Mouse (Mus musculus) olfactory bulb, adult 2 months (tissue): ENCODE data around the gene Bbs9.

Experiments used
- CTCF ChIP-seq: fragments of 200-500 bp; IDR thresholded peaks from 2 replicates; pipeline ENCODE4 v1.5.1; 2012; ENCODE audit warnings: low read depth, mild to moderate bottlenecking, low read length, moderate library complexity; ENCODE audit not compliant: insufficient read depth
- POLR2A ChIP-seq: fragments of 200-500 bp; IDR thresholded peaks from 2 replicates; pipeline ENCODE4 v1.6.1; 2012; ENCODE audit warnings: mild to moderate bottlenecking, low read depth, low read length, moderate library complexity; ENCODE audit not compliant: insufficient read depth

DNA sequence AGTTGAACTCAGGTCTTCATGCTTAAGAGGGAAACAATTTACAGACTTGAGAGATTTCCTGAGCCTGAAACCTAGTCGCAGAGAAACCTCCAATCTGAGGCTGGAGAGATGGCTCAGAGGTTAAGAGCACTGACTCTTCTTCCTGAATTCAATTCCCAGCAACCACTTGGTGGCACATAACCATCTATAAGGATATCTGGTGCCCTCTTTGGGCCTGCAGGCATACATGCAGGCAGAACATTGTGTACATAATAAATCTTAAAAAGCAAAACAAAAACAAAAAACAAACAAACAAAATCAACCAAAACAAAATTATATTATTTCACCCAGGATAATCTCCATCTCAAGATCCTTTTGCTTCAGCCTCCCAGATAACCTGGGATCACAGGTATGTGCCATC is 36.7 kb upstream of the Bbs9 start:
- TF ChIP-seq CTCF, result no peak
- no peak for TF ChIP-seq POLR2A
